Mouse (Mus musculus): ENCODE data around the gene Arg1. TPM values are rescaled to one million over a fixed set of nuclear protein-coding genes. Genes with fewer than 3 reads are reported as not detected.

The Arg1 gene
- polyA plus RNA-seq (2014; fragmentation: Illumina TruSeq; extraction: RNeasy Lipid Tissue Mini Kit (QIAGEN cat#74804); ENCODE audit: low read depth, low replicate concordance): 0.69 TPM

GRCm38 (mm10) chr10:24926962-24927720, at the start of gene Arg1:
Gene Arg1, minus strand, starts transcription at chr10:24927484.

GRCm38 (mm10) chr10:24869760-24870290, 57.5 kb downstream of the Arg1 start, which contains the start of gene Med23:
Gene Med23, plus strand, starts transcription at chr10:24869986.

Other genes with a start within 250 kb of the Arg1 start
- gene Enpp1, start 215.3 kb downstream of the Arg1 start, polyA plus RNA-seq (2014; fragmentation: Illumina TruSeq; extraction: RNeasy Lipid Tissue Mini Kit (QIAGEN cat#74804); ENCODE audit: low read depth, low replicate concordance): 110 TPM
- gene Enpp3, start 84.7 kb downstream of the Arg1 start, polyA plus RNA-seq (2014; fragmentation: Illumina TruSeq; extraction: RNeasy Lipid Tissue Mini Kit (QIAGEN cat#74804); ENCODE audit: low read depth, low replicate concordance): 3.9 TPM
- 11.1 TPM for gene Med23, start 57.5 kb downstream of the Arg1 start, polyA plus RNA-seq (2014; fragmentation: Illumina TruSeq; extraction: RNeasy Lipid Tissue Mini Kit (QIAGEN cat#74804); ENCODE audit: low read depth, low replicate concordance)

Measured in adipose tissue, adult 10 weeks (tissue).